Mouse (Mus musculus): Measurements from ENCODE around the gene Mroh8.
"Not testable (repeated sequence)": the region's sequence is repeated elsewhere in the genome, so short reads cannot be mapped to it uniquely, and the experiment has no call there.

Gene Mroh8

GRCm38 (mm10) chr2:157198405-157198804 lies 80.9 kb downstream of the Mroh8 start:
- DNase-seq (ENCODE audit: low spot score): not testable (repeated sequence)

GRCm38 (mm10) chr2:157190651-157191050 lies 88.7 kb downstream of the Mroh8 start:
- DNase-seq (ENCODE audit: low spot score): no peak

- DNase-seq (ENCODE audit: low spot score): no peak
Observed at GRCm38 (mm10) chr2:157187223-157187622, 92.1 kb downstream of the Mroh8 start.

GRCm38 (mm10) chr2:157186504-157186903 lies 92.8 kb downstream of the Mroh8 start:
- DNase-seq (ENCODE audit: low spot score): no peak

GRCm38 (mm10) chr2:157185022-157185660 lies 94.2 kb downstream of the Mroh8 start:
- no peak for DNase-seq (ENCODE audit: low spot score)

- no peak for DNase-seq (ENCODE audit: low spot score)
Observed at GRCm38 (mm10) chr2:157178167-157178566, 101.2 kb downstream of the Mroh8 start.

GRCm38 (mm10) chr2:157176248-157176647 lies 103.1 kb downstream of the Mroh8 start:
- no peak for DNase-seq (ENCODE audit: low spot score)

- no peak for DNase-seq (ENCODE audit: low spot score)
Observed at GRCm38 (mm10) chr2:157174416-157174815, 104.9 kb downstream of the Mroh8 start.

GRCm38 (mm10) chr2:157173555-157173954 lies 105.8 kb downstream of the Mroh8 start:
- no peak for DNase-seq (ENCODE audit: low spot score)

GRCm38 (mm10) chr2:157172984-157173383 lies 106.4 kb downstream of the Mroh8 start:
- DNase-seq (ENCODE audit: low spot score): no peak

GRCm38 (mm10) chr2:157170626-157171025 lies 108.7 kb downstream of the Mroh8 start:
- DNase-seq (ENCODE audit: low spot score): no peak

GRCm38 (mm10) chr2:157170166-157170565 lies 109.2 kb downstream of the Mroh8 start:
- peak; percentile 28 for DNase-seq (ENCODE audit: low spot score)

GRCm38 (mm10) chr2:157166371-157167080 lies 112.8 kb downstream of the Mroh8 start:
- DNase-seq (ENCODE audit: low spot score): no peak

GRCm38 (mm10) chr2:157165312-157166224 lies 113.8 kb downstream of the Mroh8 start:
- DNase-seq (ENCODE audit: low spot score): not testable (repeated sequence)

- DNase-seq (ENCODE audit: low spot score): no peak
Observed at GRCm38 (mm10) chr2:157164101-157164500, 115.2 kb downstream of the Mroh8 start.

All from yolk sac, embryonic 10.5 days (tissue).